Mouse (Mus musculus) liver, adult 2 months (tissue): Measurements from ENCODE around the gene Mccc1.

ENCODE experiments used
- CTCF ChIP-seq: fragments of 200-500 bp; IDR thresholded peaks from 2 replicates; pipeline ENCODE4 v1.5.1; 2011; ENCODE audit warnings: low read depth, low read length, control low read depth
- POLR2A ChIP-seq: fragments of 200-500 bp; IDR thresholded peaks from 2 replicates; pipeline ENCODE4 v1.6.1; 2011; ENCODE audit warnings: low read length, control low read depth; ENCODE audit not compliant: insufficient read depth; ENCODE audit errors: extremely low read depth

DNA sequence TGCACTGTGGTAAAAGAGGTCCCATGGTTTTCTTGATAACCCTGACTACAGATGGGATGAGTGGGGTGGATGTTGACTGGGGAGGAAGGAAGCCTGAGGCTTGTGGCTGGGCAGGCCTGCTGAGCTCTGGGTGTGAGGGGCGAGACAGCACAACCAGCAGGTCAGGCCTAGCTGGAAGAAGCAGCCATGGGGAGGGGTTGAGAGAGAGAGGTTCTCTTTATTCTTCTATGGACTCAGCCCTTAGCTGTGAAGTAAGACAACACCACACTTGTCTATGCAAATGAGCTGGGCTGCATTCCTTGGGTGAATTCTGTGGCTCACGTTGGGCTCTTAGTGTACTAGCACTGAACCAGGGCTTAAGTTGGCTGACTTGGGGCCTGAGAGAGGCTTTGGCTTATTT, 60.4 kb downstream of the Mccc1 start:
- TF ChIP-seq CTCF (no peak), POLR2A (no peak)
